Mouse (Mus musculus): ENCODE results near the gene Pfpl.

The Pfpl gene

GRCm38 (mm10) chr19:12427605-12428004 is at the start of gene Pfpl:
Gene Pfpl (plus strand): TSS chr19:12427905.
- in situ Hi-C loops (cut with MboI): loop anchor here (25.0 kb wide), 1 partner anchor 415 kb away; no protein-coding TSS in a partner anchor

- in situ Hi-C loops (cut with MboI): no loop called here
These were observed 40.7 kb upstream of the Pfpl start, which contains the start of gene Olfr1440 for GRCm38 (mm10) chr19:12386979-12387378. Gene Olfr1440 (plus strand): TSS chr19:12387279.

- in situ Hi-C loops (cut with MboI): no loop called here
These were observed 14.0 kb upstream of the Pfpl start for GRCm38 (mm10) chr19:12413737-12414136.

GRCm38 (mm10) chr19:12417361-12417760 is 10.3 kb upstream of the Pfpl start, which contains the start of gene Olfr1441:
Gene Olfr1441 (plus strand): TSS chr19:12417433.
- in situ Hi-C loops (cut with MboI): no loop called here

- in situ Hi-C loops (cut with MboI): no loop called here
These were observed 9.4 kb upstream of the Pfpl start for GRCm38 (mm10) chr19:12418312-12418711.

- in situ Hi-C loops (cut with MboI): no loop called here
These were observed 7.2 kb upstream of the Pfpl start for GRCm38 (mm10) chr19:12420555-12420954.

GRCm38 (mm10) chr19:12421680-12422079 is 6.0 kb upstream of the Pfpl start:
- in situ Hi-C loops (cut with MboI): no loop called here

- in situ Hi-C loops (cut with MboI): loop anchor here (25.0 kb wide), 1 partner anchor 415 kb away; no protein-coding TSS in a partner anchor
These were observed 604 bp upstream of the Pfpl start for GRCm38 (mm10) chr19:12427101-12427500.

GRCm38 (mm10) chr19:12433033-12433432 is 5.3 kb downstream of the Pfpl start:
- in situ Hi-C loops (cut with MboI): loop anchor here (5.0 to 25.0 kb wide), 4 partner anchors 69 to 421 kb away; partner anchors contain the start of genes Dtx4, Lpxn and Zfp91

GRCm38 (mm10) chr19:12435011-12435416 is 7.3 kb downstream of the Pfpl start:
- in situ Hi-C loops (cut with MboI): loop anchor here (10.0 to 25.0 kb wide), 3 partner anchors 140 to 423 kb away; partner anchors contain the start of genes Lpxn and Zfp91

- in situ Hi-C loops (cut with MboI): loop anchor here (10.0 to 25.0 kb wide), 3 partner anchors 139 to 424 kb away; partner anchors contain the start of genes Lpxn and Zfp91
These were observed 8.2 kb downstream of the Pfpl start for GRCm38 (mm10) chr19:12435750-12436524.

GRCm38 (mm10) chr19:12439581-12439980 is 11.9 kb downstream of the Pfpl start:
- in situ Hi-C loops (cut with MboI): loop anchor here (10.0 to 25.0 kb wide), 3 partner anchors 135 to 427 kb away; partner anchors contain the start of genes Lpxn and Zfp91

GRCm38 (mm10) chr19:12440103-12440725 is 12.5 kb downstream of the Pfpl start:
- in situ Hi-C loops (cut with MboI): loop anchor here (25.0 kb wide), 1 partner anchor 428 kb away; no protein-coding TSS in a partner anchor

GRCm38 (mm10) chr19:12442560-12442959 is 14.9 kb downstream of the Pfpl start:
- in situ Hi-C loops (cut with MboI): loop anchor here (25.0 kb wide), 1 partner anchor 430 kb away; no protein-coding TSS in a partner anchor

- in situ Hi-C loops (cut with MboI): loop anchor here (25.0 kb wide), 1 partner anchor 433 kb away; no protein-coding TSS in a partner anchor
These were observed 17.3 kb downstream of the Pfpl start for GRCm38 (mm10) chr19:12445014-12445413.

- in situ Hi-C loops (cut with MboI): loop anchor here (5.0 kb wide), 1 partner anchor 45 kb away; the partner anchor contains the start of gene Dtx4
These were observed 29.8 kb downstream of the Pfpl start for GRCm38 (mm10) chr19:12457401-12458066.

- in situ Hi-C loops (cut with MboI): loop anchor here (5.0 kb wide), 1 partner anchor 43 kb away; the partner anchor contains the start of gene Dtx4
These were observed 31.8 kb downstream of the Pfpl start for GRCm38 (mm10) chr19:12459516-12459915.

- in situ Hi-C loops (cut with MboI): loop anchor here (10.0 kb wide), 1 partner anchor 344 kb away; no protein-coding TSS in a partner anchor
These were observed 32.9 kb downstream of the Pfpl start, which contains the start of gene Mpeg1 for GRCm38 (mm10) chr19:12460282-12461249. Gene Mpeg1 (plus strand): TSS chr19:12460779.

GRCm38 (mm10) chr19:12462851-12463721 is 35.4 kb downstream of the Pfpl start:
- in situ Hi-C loops (cut with MboI): loop anchor here (10.0 kb wide), 1 partner anchor 342 kb away; no protein-coding TSS in a partner anchor
